Mouse (Mus musculus) stomach, postnatal 0 days (tissue): ENCODE data around the gene Vcpkmt. TPM values are rescaled to one million over a fixed set of nuclear protein-coding genes. Genes with fewer than 3 reads are reported as not detected.

ENCODE experiments used
- ATAC-seq: fragments of 200-750 bp; cut with Nextera tagmentation; 2 replicates; pipeline ENCODE4 v1.8.0; 2017; ENCODE audit not compliant: low FRiP score, low TSS enrichment
- DNase-seq: peaks from one replicate; pipeline ENCODE4 v3.0.0-alpha.2; 2016; ENCODE audit warnings: low spot score
- H3K27ac ChIP-seq: fragments of 300-500 bp; sonication (generic); replicated peaks from 2 replicates; pipeline ENCODE4 v1.5.1; 2014; ENCODE audit warnings: mild to moderate bottlenecking, control low read depth
- H3K27me3 ChIP-seq: fragments of 300-500 bp; sonication (generic); 2 replicates; pipeline ENCODE4 v1.6.1; 2014; ENCODE audit warnings: low read length; ENCODE audit not compliant: control insufficient read depth, insufficient read depth
- H3K36me3 ChIP-seq: fragments of 300-500 bp; sonication (generic); 2 replicates; pipeline ENCODE4 v1.6.1; 2014; ENCODE audit warnings: low read length, mixed read lengths; ENCODE audit not compliant: control insufficient read depth, insufficient read depth
- H3K4me1 ChIP-seq: fragments of 300-500 bp; sonication (generic); replicated peaks from 2 replicates; pipeline ENCODE4 v1.6.1; 2014; ENCODE audit warnings: antibody characterized with exemption; ENCODE audit not compliant: control insufficient read depth, insufficient read depth
- H3K4me2 ChIP-seq: fragments of 300-500 bp; sonication (generic); replicated peaks from 2 replicates; pipeline ENCODE4 v1.6.1; 2014; ENCODE audit warnings: low read depth, mild to moderate bottlenecking, control low read depth, moderate library complexity
- H3K4me3 ChIP-seq: fragments of 300-500 bp; sonication (generic); 2 replicates; pipeline ENCODE4 v1.5.1; 2014; ENCODE audit warnings: low read depth, low read length, control low read depth
- H3K9ac ChIP-seq: fragments of 300-500 bp; sonication (generic); 2 replicates; pipeline ENCODE4 v1.6.1; 2014; ENCODE audit warnings: mild to moderate bottlenecking, low read length, control low read depth, mixed read lengths
- H3K9me3 ChIP-seq: fragments of 300-500 bp; sonication (generic); 2 replicates; pipeline ENCODE4 v1.6.1; 2016; ENCODE audit warnings: low read length; ENCODE audit not compliant: control insufficient read depth
- CTCF ChIP-seq: IDR thresholded peaks from 2 replicates; pipeline ENCODE4 v1.5.1; 2016; ENCODE audit warnings: antibody characterized with exemption, low read depth, mild to moderate bottlenecking, moderate library complexity
- EP300 ChIP-seq: optimal IDR thresholded peaks from 2 replicates; pipeline ENCODE3; 2016; ENCODE audit warnings: antibody characterized with exemption
- WGBS: fragments of 180-500 bp; shearing (Covaris S2); extraction: QIAGEN DNeasy Blood & Tissue Kit; methylation state at CpG from one replicate; pipeline ENCODE4 v1.1.7; 2014; 5-methylcytosine and 5-hydroxymethylcytosine counted together
- polyA plus RNA-seq: library from polyadenylated mRNA; unstranded; fragments of >200 nt; fragmentation: Nextera tagmentation; extraction: Ambion mirVana; gene quantifications from 2 replicates; pipeline ENCODE4 v1.2.1, GENCODE M21; 2015

Vcpkmt gene
- polyA plus RNA-seq, 1 experiment from 2014 or later, result 24.4 TPM

- Histone ChIP-seq H3K9ac (peak overlapping the region; percentile 63; the same call in 1 of the 2 replicates), H3K9me3 (no peaks in the 10 kb centered on the region), H3K4me2 (peak overlapping the region; percentile 58), H3K4me1 (peaks cover 15% of the 10 kb centered on the region), H3K27ac (peak overlapping the region; percentile 98), H3K27me3 (no peaks in the 10 kb centered on the region), H3K4me3 (no peak overlapping the region), H3K36me3 (no peaks in the 10 kb centered on the region)
- no peak; the same call in 1 of the 2 replicates for ATAC-seq
- WGBS, result 54% methylated on average over 10 of the region's 10 CpGs
- TF ChIP-seq CTCF, result no peak
- TF ChIP-seq EP300, result no peak
- DNase-seq, result no peak
Observed at GRCm38 (mm10) chr12:69536616-69537242, 46.1 kb downstream of the Vcpkmt start.

GRCm38 (mm10) chr12:69533237-69533636 lies 49.6 kb downstream of the Vcpkmt start:
- DNase-seq, result no peak
- Histone ChIP-seq H3K9me3 (no peaks in the 10 kb centered on the region), H3K27ac (no peak overlapping the region), H3K27me3 (no peaks in the 10 kb centered on the region), H3K36me3 (no peaks in the 10 kb centered on the region), H3K4me2 (no peak overlapping the region), H3K9ac (no peak overlapping the region), H3K4me3 (no peak overlapping the region), H3K4me1 (peaks cover 7% of the 10 kb centered on the region)
- ATAC-seq, result no peak
- TF ChIP-seq EP300 (no peak), CTCF (no peak)
- 76% methylated on average over 5 of the region's 5 CpGs for WGBS

GRCm38 (mm10) chr12:69532530-69532929 lies 50.3 kb downstream of the Vcpkmt start:
- WGBS, result 86% methylated on average over 3 of the region's 3 CpGs
- no peaks in the 10 kb centered on the region for H3K36me3 ChIP-seq
- H3K27me3 ChIP-seq, result no peaks in the 10 kb centered on the region
- no peaks in the 10 kb centered on the region for H3K9me3 ChIP-seq
- no peak overlapping the region for H3K4me2 ChIP-seq
- no peak for ATAC-seq
- H3K4me1 ChIP-seq, result peaks cover 4% of the 10 kb centered on the region; the same call in 1 of the 2 replicates
- TF ChIP-seq CTCF (no peak), EP300 (no peak)
- H3K4me3 ChIP-seq, result no peak overlapping the region
- no peak overlapping the region for H3K9ac ChIP-seq
- no peak overlapping the region for H3K27ac ChIP-seq
- no peak for DNase-seq

GRCm38 (mm10) chr12:69532091-69532490 lies 50.7 kb downstream of the Vcpkmt start:
- H3K9me3 ChIP-seq, result no peaks in the 10 kb centered on the region
- no peaks in the 10 kb centered on the region for H3K36me3 ChIP-seq
- no peaks in the 10 kb centered on the region; the same call in 1 of the 2 replicates for H3K4me1 ChIP-seq
- H3K27ac ChIP-seq, result no peak overlapping the region
- no peak for DNase-seq
- no peak for ATAC-seq
- no peaks in the 10 kb centered on the region for H3K27me3 ChIP-seq
- no peak for TF ChIP-seq CTCF
- no peak for TF ChIP-seq EP300
- 93% methylated on average over 4 of the region's 4 CpGs for WGBS
- no peak overlapping the region for H3K9ac ChIP-seq
- H3K4me3 ChIP-seq, result no peak overlapping the region
- no peak overlapping the region for H3K4me2 ChIP-seq

GRCm38 (mm10) chr12:69529694-69530403 lies 53.0 kb downstream of the Vcpkmt start:
- Histone ChIP-seq H3K27me3 (no peaks in the 10 kb centered on the region), H3K9me3 (no peaks in the 10 kb centered on the region), H3K9ac (no peak overlapping the region), H3K4me1 (no peaks in the 10 kb centered on the region), H3K4me3 (no peak overlapping the region), H3K4me2 (no peak overlapping the region), H3K27ac (no peak overlapping the region), H3K36me3 (no peaks in the 10 kb centered on the region)
- TF ChIP-seq EP300 (no peak), CTCF (no peak)
- ATAC-seq (no peak), DNase-seq (no peak)
- WGBS, result 74% methylated on average over 13 of the region's 13 CpGs
